ENCODE assay signal across 36 mouse cellular contexts in the genomic region with DNA sequence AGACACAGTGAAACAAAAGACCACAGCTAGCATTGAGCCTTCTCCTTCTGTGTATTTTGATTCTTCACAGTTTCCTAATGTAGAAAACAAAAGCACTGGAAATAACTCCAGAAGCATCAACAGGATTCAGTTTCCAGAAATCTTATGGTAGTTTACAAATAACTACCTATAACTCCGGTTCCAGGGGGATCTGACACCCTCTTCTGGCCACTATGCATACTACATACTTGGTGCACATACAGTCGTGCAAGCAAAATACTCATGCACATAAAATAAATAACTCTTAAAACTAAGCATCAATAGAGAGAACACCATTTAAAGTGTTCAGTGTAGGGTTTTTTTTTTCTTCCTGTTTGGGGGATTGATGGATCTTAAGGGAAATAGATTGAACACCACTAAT. TPM values are rescaled to one million over a fixed set of nuclear protein-coding genes. Genes with fewer than 3 reads are reported as not detected.
A peak's percentile ranks its signal among the peaks of the same experiment; 100 is the strongest.
DNase-seq lines count a peak whose midpoint lies in the region; ATAC-seq and TF ChIP-seq lines count a peak whose summit lies in the region.
"Had no signal": no experiment of that assay in that cellular context is flagged by ENCODE, and none has a peak within 500 bp of the region (broad histone marks: within the 10 kb centered on the region; RNA-seq: fewer than 3 reads in every experiment).

No protein-coding gene starts in this region.

- no peak for TF ChIP-seq EP300 in stomach, postnatal 0 days (optimal IDR thresholded peaks at IDR 0.05)

- H3K27ac ChIP-seq in forebrain, postnatal 0 days (ENCODE audit: low read depth, low read length), result no peak overlapping the region
- no peak overlapping the region for H3K27ac ChIP-seq in forebrain, embryonic 11.5 days (ENCODE audit: low read depth, low read length)
- no peak overlapping the region for H3K27ac ChIP-seq in kidney, postnatal 0 days
- H3K27ac ChIP-seq in kidney, embryonic 16.5 days (ENCODE audit: low read length), result no peak overlapping the region
- no peak overlapping the region for H3K27ac ChIP-seq in stomach, postnatal 0 days (replicated peaks)
- H3K27ac ChIP-seq: forebrain, embryonic 12.5 days; heart, adult 2 months; hindbrain, embryonic 10.5 days; intestine, embryonic 15.5 days; limb, embryonic 10.5 days; limb, embryonic 15.5 days; liver, embryonic 15.5 days; lung, embryonic 15.5 days; midbrain, embryonic 10.5 days; midbrain, embryonic 15.5 days had no signal

- peak; percentile 14; the same call in 1 of the 2 replicates for ATAC-seq in forebrain, postnatal 0 days
- ATAC-seq in forebrain, embryonic 11.5 days (replicated peaks; ENCODE audit: low FRiP score), result no peak
- ATAC-seq in kidney, postnatal 0 days (replicated peaks; ENCODE audit: low FRiP score, low read depth), result no peak
- no peak for ATAC-seq in kidney, embryonic 16.5 days (ENCODE audit: low FRiP score, low TSS enrichment)
- ATAC-seq in stomach, postnatal 0 days (ENCODE audit: low FRiP score, low TSS enrichment), result no peak
- ATAC-seq: hindbrain, embryonic 16.5 days; intestine, embryonic 15.5 days; midbrain, embryonic 15.5 days; Patski had no signal

- H3K4me3 ChIP-seq in forebrain, postnatal 0 days (ENCODE audit: low read depth, low read length), result no peak overlapping the region
- no peak overlapping the region for H3K4me3 ChIP-seq in forebrain, embryonic 11.5 days (ENCODE audit: low read depth, low read length)
- no peak overlapping the region for H3K4me3 ChIP-seq in kidney, postnatal 0 days (replicated peaks; ENCODE audit: low read depth, low read length)
- H3K4me3 ChIP-seq in kidney, embryonic 16.5 days (ENCODE audit: low read length), result no peak overlapping the region
- H3K4me3 ChIP-seq in stomach, postnatal 0 days (ENCODE audit: low read depth, low read length), result no peak overlapping the region
- H3K4me3 ChIP-seq: erythroblast, embryonic 14.5 days; forebrain, embryonic 12.5 days; heart, adult 2 months; heart, embryonic 12.5 days; hindbrain, embryonic 10.5 days; intestine, embryonic 15.5 days; limb, embryonic 10.5 days; limb, embryonic 15.5 days; liver, embryonic 15.5 days; lung, embryonic 15.5 days; midbrain, embryonic 10.5 days; midbrain, embryonic 15.5 days had no signal

- H3K9me3 ChIP-seq in forebrain, postnatal 0 days (ENCODE audit: low read length), result no peaks in the 10 kb centered on the region
- H3K9me3 ChIP-seq in forebrain, embryonic 11.5 days (ENCODE audit: control insufficient read depth, low read length), result no peaks in the 10 kb centered on the region
- no peaks in the 10 kb centered on the region for H3K9me3 ChIP-seq in kidney, postnatal 0 days (replicated peaks; ENCODE audit: low read length)
- H3K9me3 ChIP-seq in kidney, embryonic 16.5 days (ENCODE audit: low read length), result peaks cover 11% of the 10 kb centered on the region; the same call in 1 of the 2 replicates
- no peaks in the 10 kb centered on the region; the same call in 1 of the 2 replicates for H3K9me3 ChIP-seq in stomach, postnatal 0 days (ENCODE audit: control insufficient read depth, low read length)
- H3K9me3 ChIP-seq: forebrain, embryonic 12.5 days; hindbrain, embryonic 10.5 days; intestine, embryonic 15.5 days; limb, embryonic 10.5 days; limb, embryonic 15.5 days; liver, embryonic 15.5 days; lung, embryonic 15.5 days; midbrain, embryonic 10.5 days; midbrain, embryonic 15.5 days had no signal

- no peak for DNase-seq in forebrain, postnatal 0 days
- DNase-seq in forebrain, embryonic 11.5 days (ENCODE audit: low spot score), result no peak
- no peak for DNase-seq in kidney, postnatal 0 days (ENCODE audit: low spot score)
- DNase-seq in ES-CJ7 (ENCODE audit: low read depth, low spot score), result peak; percentile 27
- DNase-seq in stomach, postnatal 0 days (ENCODE audit: low spot score), result no peak
- no peak for DNase-seq in heart, postnatal 14 days
- no peak for DNase-seq in liver
- DNase-seq: adrenal gland, postnatal 25 days; cerebellum, adult 18-20 months; cerebellum, postnatal 10 days; gastrocnemius, postnatal 36 days; heart, adult 2 months; kidney, adult 9 months; kidney, postnatal 25 days; layer of hippocampus, postnatal 36 days; right cerebral cortex, postnatal 25 days; spleen, adult 18-20 months; thymus, adult 2 months; thymus, postnatal 36 days had no signal

- intact Hi-C loops in heart, postnatal 14 days (cut with DNase I), result no loop called here

- no peak overlapping the region for H3K9ac ChIP-seq in forebrain, postnatal 0 days
- H3K9ac ChIP-seq in forebrain, embryonic 11.5 days (ENCODE audit: low read length), result no peak overlapping the region
- no peak overlapping the region for H3K9ac ChIP-seq in kidney, postnatal 0 days (ENCODE audit: low read depth, low read length)
- no peak overlapping the region for H3K9ac ChIP-seq in kidney, embryonic 16.5 days (replicated peaks; ENCODE audit: low read length)
- H3K9ac ChIP-seq in stomach, postnatal 0 days (ENCODE audit: low read length), result no peak overlapping the region
- H3K9ac ChIP-seq: forebrain, embryonic 12.5 days; heart, embryonic 12.5 days; intestine, embryonic 15.5 days; limb, embryonic 15.5 days; liver, embryonic 15.5 days; lung, embryonic 15.5 days; midbrain, embryonic 15.5 days had no signal

- peak; percentile 25; the same call in 1 of the 2 replicates for TF ChIP-seq CTCF in forebrain, postnatal 0 days (IDR thresholded peaks at IDR 0.05; ENCODE audit: low read depth)
- TF ChIP-seq CTCF in kidney, postnatal 0 days (IDR thresholded peaks at IDR 0.05; ENCODE audit: low read depth), result peak; percentile 22; the same call in 1 of the 2 replicates
- peak; percentile 32 for TF ChIP-seq CTCF in stomach, postnatal 0 days (IDR thresholded peaks at IDR 0.05; ENCODE audit: low read depth)

- H3K27me3 ChIP-seq in forebrain, postnatal 0 days (ENCODE audit: insufficient read depth, low read length), result no peaks in the 10 kb centered on the region
- no peaks in the 10 kb centered on the region for H3K27me3 ChIP-seq in forebrain, embryonic 11.5 days (ENCODE audit: control insufficient read depth, insufficient read depth, low read length)
- no peaks in the 10 kb centered on the region for H3K27me3 ChIP-seq in kidney, postnatal 0 days (ENCODE audit: insufficient read depth, low read length)
- H3K27me3 ChIP-seq in kidney, embryonic 16.5 days (ENCODE audit: insufficient read depth, low read length), result no peaks in the 10 kb centered on the region
- no peaks in the 10 kb centered on the region for H3K27me3 ChIP-seq in stomach, postnatal 0 days (ENCODE audit: control insufficient read depth, insufficient read depth, low read length)
- H3K27me3 ChIP-seq: forebrain, embryonic 12.5 days; heart, embryonic 12.5 days; intestine, embryonic 15.5 days; liver, embryonic 15.5 days; lung, embryonic 15.5 days; midbrain, embryonic 15.5 days; Patski had no signal

- H3K4me1 ChIP-seq in forebrain, postnatal 0 days (ENCODE audit: insufficient read depth), result no peaks in the 10 kb centered on the region
- no peaks in the 10 kb centered on the region for H3K4me1 ChIP-seq in forebrain, embryonic 11.5 days (replicated peaks; ENCODE audit: control insufficient read depth, insufficient read depth, low read length)
- H3K4me1 ChIP-seq in kidney, postnatal 0 days (replicated peaks; ENCODE audit: insufficient read depth, low read length), result no peaks in the 10 kb centered on the region
- no peaks in the 10 kb centered on the region for H3K4me1 ChIP-seq in kidney, embryonic 16.5 days (ENCODE audit: insufficient read depth, low read length)
- H3K4me1 ChIP-seq in stomach, postnatal 0 days (replicated peaks; ENCODE audit: control insufficient read depth, insufficient read depth), result no peaks in the 10 kb centered on the region
- H3K4me1 ChIP-seq: forebrain, embryonic 12.5 days; heart, embryonic 12.5 days; hindbrain, embryonic 10.5 days; intestine, embryonic 15.5 days; limb, embryonic 10.5 days; limb, embryonic 15.5 days; liver, embryonic 15.5 days; lung, embryonic 15.5 days; midbrain, embryonic 10.5 days; midbrain, embryonic 15.5 days had no signal

- H3K4me2 ChIP-seq in forebrain, postnatal 0 days (ENCODE audit: low read depth), result no peak overlapping the region
- H3K4me2 ChIP-seq in forebrain, embryonic 11.5 days (ENCODE audit: low read depth, low read length, severe bottlenecking), result no peak overlapping the region
- H3K4me2 ChIP-seq in kidney, postnatal 0 days (ENCODE audit: low read length), result no peak overlapping the region
- H3K4me2 ChIP-seq in kidney, embryonic 16.5 days (replicated peaks; ENCODE audit: low read depth, low read length), result no peak overlapping the region
- no peak overlapping the region for H3K4me2 ChIP-seq in stomach, postnatal 0 days (replicated peaks; ENCODE audit: low read depth)
- H3K4me2 ChIP-seq: forebrain, embryonic 12.5 days; heart, embryonic 12.5 days; intestine, embryonic 15.5 days; limb, embryonic 15.5 days; liver, embryonic 15.5 days; lung, embryonic 15.5 days; midbrain, embryonic 15.5 days had no signal

- H3K36me3 ChIP-seq in forebrain, postnatal 0 days (ENCODE audit: insufficient read depth), result no peaks in the 10 kb centered on the region
- H3K36me3 ChIP-seq in forebrain, embryonic 11.5 days (ENCODE audit: control insufficient read depth, insufficient read depth, low read length), result no peaks in the 10 kb centered on the region
- no peaks in the 10 kb centered on the region for H3K36me3 ChIP-seq in kidney, postnatal 0 days (ENCODE audit: insufficient read depth, low read length)
- no peaks in the 10 kb centered on the region for H3K36me3 ChIP-seq in kidney, embryonic 16.5 days (ENCODE audit: insufficient read depth, low read length)
- no peaks in the 10 kb centered on the region for H3K36me3 ChIP-seq in stomach, postnatal 0 days (ENCODE audit: control insufficient read depth, insufficient read depth, low read length)
- H3K36me3 ChIP-seq: forebrain, embryonic 12.5 days; G1E; heart, embryonic 12.5 days; hindbrain, embryonic 10.5 days; intestine, embryonic 15.5 days; limb, embryonic 10.5 days; limb, embryonic 15.5 days; liver, embryonic 15.5 days; lung, embryonic 15.5 days; midbrain, embryonic 10.5 days; midbrain, embryonic 15.5 days had no signal

- WGBS in forebrain, postnatal 0 days, result 86% methylated on average over 2 of the region's 2 CpGs
- 84% methylated on average over 2 of the region's 2 CpGs for WGBS in forebrain, embryonic 11.5 days
- WGBS in kidney, postnatal 0 days, result 83% methylated on average over 2 of the region's 2 CpGs
- 89% methylated on average over 2 of the region's 2 CpGs for WGBS in kidney, embryonic 16.5 days
- 75% methylated on average over 2 of the region's 2 CpGs for WGBS in stomach, postnatal 0 days

RNA-seq across cellular contexts. Expression of a gene that starts 23.0 kb away (rescaled TPM):
- 1.5 TPM in 2 replicates for total RNA-seq in forebrain, postnatal 0 days (2014; rRNA removed)
- polyA plus RNA-seq in forebrain, postnatal 0 days (2015; fragmentation: Nextera tagmentation; extraction: Ambion mirVana), result 0.40 and 0.61 TPM in 2 replicates
- 0.19 and 0.20 TPM in 2 replicates for polyA plus RNA-seq in forebrain, embryonic 11.5 days (2014; fragmentation: Nextera tagmentation; extraction: Ambion mirVana)
- 65.5 and 79.5 TPM in 2 replicates for polyA plus RNA-seq in kidney, postnatal 0 days (2015; fragmentation: Nextera tagmentation; extraction: Ambion mirVana)
- 28.6 and 37.2 TPM in 2 replicates for polyA plus RNA-seq in kidney, embryonic 16.5 days (2015; fragmentation: Nextera tagmentation; extraction: Ambion mirVana)
- 0.27 and 0.30 TPM in 2 replicates for polyA plus RNA-seq in stomach, postnatal 0 days (2015; fragmentation: Nextera tagmentation; extraction: Ambion mirVana)
- total RNA-seq in heart, postnatal 14 days (2021), result under 1 TPM; 0.10 TPM
- total RNA-seq: megakaryocyte progenitor cell, adult 5-6 weeks; neutrophil, adult 5-6 weeks had no signal
- polyA plus RNA-seq: erythroblast, embryonic 14.5 days; G1E; hindbrain, embryonic 10.5 days had no signal

Comparison
In these comparisons a context has a peak if more than half of its experiments do, and no peak if none do; other contexts are left out.
1. RNA of a gene that starts 23.0 kb away (polyA plus RNA-seq): 65.5 to 79.5 TPM in kidney, postnatal 0 days and 28.6 to 37.2 TPM in kidney, embryonic 16.5 days; 0.40 to 0.61 TPM in forebrain, postnatal 0 days, 0.27 to 0.30 TPM in stomach, postnatal 0 days and 0.19 to 0.20 TPM in forebrain, embryonic 11.5 days; every median in the first group is over 10 times any median in the second.
2. Peak in every context shown above with its lines, with median percentiles within 50 percentile points of each other: CTCF ChIP-seq.